Mouse (Mus musculus) layer of hippocampus, postnatal 14 days (tissue): ENCODE measurements around the gene Pidd1. TPM values are rescaled to one million over a fixed set of nuclear protein-coding genes. Genes with fewer than 3 reads are reported as not detected.

Experiments used
- total RNA-seq, 2 experiments: library from RNA; stranded (reverse); gene quantifications; 2 replicates each; pipeline ENCODE4 v1.2.3; 2021

Gene Pidd1
- total RNA-seq, 2 experiments from 2014 or later = 1.9 TPM

Other genes starting within 250 kb of the Pidd1 start
- 1 to 10 TPM; 4.9 to 6.7 TPM for gene Lrrc56, start 249.9 kb downstream of the Pidd1 start, total RNA-seq
- gene Lmntd2, start 229.9 kb downstream of the Pidd1 start, total RNA-seq = not detected
- 1 to 10 TPM in 1 of 2 experiments, under 1 TPM in 1; 0.83 to 1.2 TPM for gene Rassf7, start 228.2 kb downstream of the Pidd1 start, total RNA-seq
- gene Phrf1, start 215.2 kb downstream of the Pidd1 start, total RNA-seq = 10 to 100 TPM; 66.9 to 77.2 TPM
- gene Irf7, start 177.5 kb downstream of the Pidd1 start, total RNA-seq = 1 to 10 TPM in 1 of 2 experiments, under 1 TPM in 1; 0.46 to 1.3 TPM
- gene Cdhr5, start 167.2 kb downstream of the Pidd1 start, total RNA-seq = not detected
- not detected for gene Sct, start 164.9 kb downstream of the Pidd1 start, total RNA-seq
- gene Drd4, start 152.0 kb downstream of the Pidd1 start, total RNA-seq = under 1 TPM; 0.31 to 0.32 TPM
- gene Deaf1, start 116.3 kb downstream of the Pidd1 start, total RNA-seq = 100 to 1,000 TPM; 180 to 199 TPM
- gene Tmem80, start 116.3 kb downstream of the Pidd1 start, total RNA-seq = 10 to 100 TPM; 30.2 to 30.8 TPM
- gene Eps8l2, start 105.1 kb downstream of the Pidd1 start, total RNA-seq = 1 to 10 TPM; 5.5 to 7.8 TPM
- gene Taldo1, start 51.8 kb downstream of the Pidd1 start, total RNA-seq = 100 to 1,000 TPM; 129 to 140 TPM
- gene Gatd1, start 29.9 kb downstream of the Pidd1 start, total RNA-seq = 10 to 100 TPM; 37.4 to 37.6 TPM
- gene Cend1, start 14.5 kb downstream of the Pidd1 start, total RNA-seq = 100 to 1,000 TPM; 332 to 341 TPM
- 100 to 1,000 TPM; 366 to 390 TPM for gene Slc25a22, start 6.1 kb downstream of the Pidd1 start, total RNA-seq
- 100 to 1,000 TPM; 577 to 590 TPM for gene Rplp2, start 3.3 kb upstream of the Pidd1 start, total RNA-seq
- gene Pnpla2, start 11.2 kb upstream of the Pidd1 start, total RNA-seq = 10 to 100 TPM; 32.4 to 36.6 TPM
- gene Cracr2b, start 17.1 kb upstream of the Pidd1 start, total RNA-seq = 1 to 10 TPM; 5.5 to 6.6 TPM
- gene Cd151, start 23.4 kb upstream of the Pidd1 start, total RNA-seq = 10 to 100 TPM; 29.5 to 33.8 TPM
- gene Polr2l, start 31.1 kb upstream of the Pidd1 start, total RNA-seq = 10 to 100 TPM; 43.9 to 50.4 TPM
- gene Tspan4, start 31.2 kb upstream of the Pidd1 start, total RNA-seq = 10 to 100 TPM; 24.5 to 28.7 TPM
- 10 to 100 TPM; 79.9 to 86.7 TPM for gene Chid1, start 95.8 kb upstream of the Pidd1 start, total RNA-seq
- 100 to 1,000 TPM; 279 to 285 TPM for gene Ap2a2, start 118.1 kb upstream of the Pidd1 start, total RNA-seq
- gene Muc6, start 211.3 kb upstream of the Pidd1 start, total RNA-seq = not detected
- gene Muc2, start 246.3 kb upstream of the Pidd1 start, total RNA-seq = 1 to 10 TPM in 1 of 2 experiments, under 1 TPM in 1; 0.83 to 1.2 TPM